Mouse (Mus musculus): Measurements from ENCODE around the gene Dcun1d5. TPM values are rescaled to one million over a fixed set of nuclear protein-coding genes. Genes with fewer than 3 reads are reported as not detected.

Gene Dcun1d5
- 152 TPM for polyA plus RNA-seq (2015; fragmentation: Illumina TruSeq; extraction: RNeasy Lipid Tissue Mini Kit (QIAGEN cat#74804); ENCODE audit: insufficient read depth, low replicate concordance)

GRCm38 (mm10) chr9:7184172-7184896 is at the start of gene Dcun1d5, which contains the start of gene Dync2h1:
TSS of gene Dcun1d5 (plus strand) at chr9:7184520.
TSS of gene Dync2h1 (minus strand) at chr9:7184446.

Other genes with a start within 250 kb of the Dcun1d5 start
- 3.2 TPM for gene Dync2h1, start 74 bp upstream of the Dcun1d5 start, polyA plus RNA-seq (2015; fragmentation: Illumina TruSeq; extraction: RNeasy Lipid Tissue Mini Kit (QIAGEN cat#74804); ENCODE audit: insufficient read depth, low replicate concordance)
- 0.55 TPM for gene Mmp13, start 88.0 kb downstream of the Dcun1d5 start, polyA plus RNA-seq (2015; fragmentation: Illumina TruSeq; extraction: RNeasy Lipid Tissue Mini Kit (QIAGEN cat#74804); ENCODE audit: insufficient read depth, low replicate concordance)
- 13.1 TPM for gene Mmp12, start 159.9 kb downstream of the Dcun1d5 start, polyA plus RNA-seq (2015; fragmentation: Illumina TruSeq; extraction: RNeasy Lipid Tissue Mini Kit (QIAGEN cat#74804); ENCODE audit: insufficient read depth, low replicate concordance)
- not detected for gene Mmp1b, start 203.5 kb downstream of the Dcun1d5 start, polyA plus RNA-seq (2015; fragmentation: Illumina TruSeq; extraction: RNeasy Lipid Tissue Mini Kit (QIAGEN cat#74804); ENCODE audit: insufficient read depth, low replicate concordance)

Data from spleen, adult 10 weeks (tissue).